Mouse (Mus musculus) heart, postnatal 25 days (tissue): ENCODE data around the gene Iqgap2. TPM values are rescaled to one million over a fixed set of nuclear protein-coding genes. Genes with fewer than 3 reads are reported as not detected.

ENCODE experiments used
- DNase-seq: peaks from one replicate; pipeline ENCODE4 v3.0.0; 2022; ENCODE audit warnings: low spot score
- intact Hi-C: fragments of 180-260 bp; cut with DNase I; formaldehyde crosslinking; loops from one replicate; pipeline ENCODE4 v1.15.1; 2025
- total RNA-seq, 2 experiments: library from RNA; stranded (reverse); gene quantifications; 2 replicates each; pipeline ENCODE4 v1.2.3; 2021

Gene Iqgap2
- total RNA-seq, 2 experiments from 2014 or later: 3.0 TPM

DNA sequence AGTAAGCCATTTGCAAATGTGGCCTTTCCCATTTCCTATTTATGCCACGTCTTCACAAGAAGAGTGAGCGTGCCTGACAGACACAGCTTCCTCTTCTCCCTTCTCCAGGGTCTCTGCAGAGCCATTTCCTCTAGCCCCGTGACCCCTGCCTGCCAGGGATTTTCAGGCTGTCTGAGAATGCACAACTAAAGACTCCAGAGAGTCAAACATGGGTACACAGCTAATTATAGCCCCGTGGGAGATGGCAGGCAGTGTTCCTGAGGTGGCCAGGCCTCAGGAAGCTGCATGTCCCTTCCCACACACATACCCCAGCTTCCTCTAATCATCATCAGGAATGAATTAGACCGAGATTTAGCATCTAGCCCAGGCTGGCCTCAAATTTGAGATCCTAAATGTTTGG is 252.8 kb downstream of the Iqgap2 start:
- intact Hi-C loops: no loop called here
- DNase-seq: no peak

DNA sequence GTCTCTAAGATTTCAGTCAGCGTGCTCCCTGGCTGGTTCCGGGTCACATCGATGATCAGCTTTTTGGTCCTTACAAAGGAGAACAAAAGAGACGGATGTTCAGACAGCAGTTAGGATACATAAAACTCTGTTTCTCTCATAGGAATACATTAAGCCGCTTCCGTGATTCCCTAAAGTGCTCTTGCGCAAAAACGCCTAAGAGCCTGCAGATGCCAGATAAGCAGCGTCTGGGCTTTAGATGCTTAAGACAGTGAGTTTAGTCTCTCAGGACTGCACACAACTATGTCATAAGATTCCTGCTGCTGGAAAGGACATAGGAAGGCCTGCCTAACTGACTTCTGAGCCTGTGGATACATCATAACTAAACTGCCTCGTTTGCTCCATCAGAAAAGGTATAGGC is 254.0 kb downstream of the Iqgap2 start:
- intact Hi-C loops: no loop called here
- DNase-seq: no peak

DNA sequence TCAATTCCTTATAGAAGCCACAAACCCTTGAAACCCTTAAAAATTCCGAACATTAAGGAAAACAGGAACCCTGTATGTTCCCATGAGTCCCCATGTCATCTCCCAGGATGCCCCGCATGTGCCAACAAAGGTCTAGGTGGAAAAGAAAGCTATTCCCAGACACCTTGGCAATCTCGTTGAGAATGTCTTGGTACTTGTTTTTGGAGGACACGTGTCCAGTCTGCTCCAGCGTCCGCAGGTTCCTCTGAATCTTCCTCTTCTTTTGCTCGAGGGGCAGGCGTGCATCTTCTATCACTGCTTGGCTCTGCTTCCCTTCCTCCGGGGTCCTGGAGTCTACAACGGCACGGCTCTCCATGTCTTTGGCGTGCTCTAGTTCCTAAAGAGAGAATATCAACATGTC is 256.4 kb downstream of the Iqgap2 start:
- intact Hi-C loops: no loop called here
- DNase-seq: no peak

DNA sequence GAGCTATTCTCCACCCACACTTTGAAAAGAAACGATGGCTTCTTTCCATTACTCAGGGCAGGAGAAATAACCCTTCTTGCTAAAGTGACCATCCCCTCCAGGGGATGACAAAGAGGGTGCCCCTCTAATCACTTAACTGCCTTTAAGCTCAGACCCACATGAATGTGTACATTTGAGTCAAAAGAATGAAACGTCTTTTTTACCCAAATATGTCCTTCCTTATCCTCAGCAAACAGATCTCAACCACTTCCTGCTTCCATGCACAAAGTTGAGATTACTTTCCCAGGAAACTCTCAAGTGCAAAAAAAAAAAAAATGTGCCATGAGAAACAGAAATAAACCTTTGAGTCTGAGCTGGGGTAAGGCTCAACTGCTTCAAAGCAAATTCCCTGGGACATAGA is 257.3 kb downstream of the Iqgap2 start:
- DNase-seq: no peak
- intact Hi-C loops: no loop called here

DNA sequence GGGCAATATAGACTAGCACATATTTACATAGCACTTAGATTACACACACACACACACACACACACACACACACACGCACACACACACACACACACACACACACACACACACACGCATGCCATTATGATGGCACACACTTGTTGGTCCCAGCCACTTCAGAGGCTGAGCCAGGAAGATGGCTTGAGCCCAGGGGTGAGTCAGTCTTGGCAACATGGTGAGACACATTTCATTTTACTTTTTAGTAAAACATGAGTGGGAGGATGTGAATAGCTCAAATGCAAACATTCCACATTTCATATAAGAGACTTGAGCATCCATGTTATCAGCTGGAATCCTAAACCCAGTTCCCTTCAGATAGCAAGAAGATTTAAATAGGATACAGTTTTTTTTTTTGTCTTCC is 258.3 kb downstream of the Iqgap2 start:
- intact Hi-C loops: no loop called here
- no peak for DNase-seq

DNA sequence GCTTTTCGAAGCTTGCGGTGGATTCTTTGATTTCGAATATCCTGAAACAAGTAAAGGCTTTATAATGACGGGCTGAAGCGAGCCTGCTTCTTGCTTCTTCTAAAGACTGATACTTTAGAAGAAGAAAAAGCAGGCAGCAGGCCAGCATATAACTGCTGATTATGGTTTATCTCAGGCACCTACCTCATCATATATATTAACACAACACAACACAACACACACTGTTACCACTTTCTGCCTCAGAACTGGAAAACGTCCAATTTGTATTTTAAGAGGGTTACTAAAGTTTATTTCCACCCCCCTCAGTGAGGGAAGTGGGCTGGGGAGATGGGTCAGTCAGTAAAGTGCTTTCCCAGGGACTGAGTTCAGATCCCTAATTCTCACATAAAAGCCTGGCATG is 259.6 kb downstream of the Iqgap2 start:
- intact Hi-C loops: no loop called here

DNA sequence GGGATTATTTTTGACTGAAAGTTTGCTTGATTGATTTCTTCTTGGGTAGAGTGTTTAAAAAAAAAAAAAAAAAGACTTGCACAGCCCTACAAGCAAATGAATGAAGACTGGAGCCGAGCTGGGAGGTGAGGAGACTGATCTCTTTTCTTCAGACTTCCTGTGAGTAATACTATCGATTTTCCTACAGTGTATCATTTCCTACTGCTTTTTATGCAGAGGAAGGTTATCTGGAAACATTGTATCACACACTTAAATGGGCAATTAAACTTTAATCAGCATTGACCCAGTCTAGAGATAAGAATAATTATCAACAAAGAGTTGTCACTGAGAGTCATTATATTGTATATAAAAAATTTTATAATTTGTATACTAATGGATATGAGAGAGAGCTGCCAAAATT is 261.0 kb downstream of the Iqgap2 start:
- DNase-seq: no peak
- intact Hi-C loops: no loop called here

More for the DNA sequence above, 259.6 kb downstream of the Iqgap2 start:
- DNase-seq: no peak

DNA sequence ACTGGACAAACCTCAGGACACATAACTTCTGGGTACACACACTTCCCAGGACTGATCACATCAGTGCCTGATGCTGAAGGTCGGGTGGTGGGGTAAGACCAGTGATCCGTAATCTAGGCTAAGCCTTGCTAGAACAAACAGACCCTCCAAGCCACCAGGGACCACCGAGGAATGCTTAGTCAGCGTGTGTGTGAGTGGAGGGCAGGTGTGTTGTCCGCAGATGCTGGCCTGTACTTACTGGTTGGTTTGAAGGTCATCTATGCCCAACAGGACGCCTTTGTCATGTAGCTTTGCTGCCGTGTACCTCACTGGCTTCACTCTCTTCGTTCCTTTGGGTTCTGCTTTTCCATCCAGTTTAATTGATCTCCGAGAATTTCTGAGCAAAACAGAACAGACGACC is 262.0 kb downstream of the Iqgap2 start:
- no peak for DNase-seq
- intact Hi-C loops: no loop called here

DNA sequence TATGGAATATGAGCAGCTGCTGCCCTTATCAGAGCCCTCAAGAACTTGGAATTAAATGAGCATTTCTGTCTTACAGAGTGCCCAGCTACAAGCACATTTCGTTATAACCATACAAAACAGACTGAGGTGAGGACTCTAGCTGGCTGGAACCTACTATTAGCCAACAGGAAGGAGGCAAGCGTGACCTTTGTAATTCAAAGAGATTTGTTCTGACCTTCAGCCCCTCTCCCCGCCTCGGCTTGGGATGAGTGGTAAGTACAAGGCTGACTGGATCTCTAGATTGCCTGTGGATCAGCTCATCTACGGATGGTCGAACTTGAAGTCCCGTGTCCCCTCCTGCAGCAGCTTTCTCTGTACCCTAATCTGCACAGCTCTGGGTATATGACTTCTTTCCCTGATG is 265.0 kb downstream of the Iqgap2 start:
- intact Hi-C loops: no loop called here
- DNase-seq: no peak

DNA sequence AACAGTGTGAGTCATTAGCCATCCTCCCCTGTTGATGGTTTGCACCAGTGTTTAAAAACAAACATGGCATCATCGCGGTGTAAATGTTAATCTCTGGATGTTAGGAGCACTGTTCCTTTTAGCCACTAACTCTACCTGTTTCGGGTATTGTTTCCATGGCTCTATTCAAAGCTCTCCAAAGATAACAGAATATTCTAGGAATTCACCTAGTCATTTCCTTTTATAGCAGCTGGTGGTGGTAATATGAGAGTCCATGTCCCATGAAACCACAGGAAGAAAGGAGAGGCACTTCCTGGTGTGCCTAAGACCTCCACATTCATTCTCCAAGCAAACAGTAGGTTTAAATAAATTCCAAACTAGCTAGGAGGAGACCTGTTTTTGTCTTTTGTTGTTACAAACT is 268.7 kb downstream of the Iqgap2 start:
- DNase-seq: no peak
- intact Hi-C loops: no loop called here

DNA sequence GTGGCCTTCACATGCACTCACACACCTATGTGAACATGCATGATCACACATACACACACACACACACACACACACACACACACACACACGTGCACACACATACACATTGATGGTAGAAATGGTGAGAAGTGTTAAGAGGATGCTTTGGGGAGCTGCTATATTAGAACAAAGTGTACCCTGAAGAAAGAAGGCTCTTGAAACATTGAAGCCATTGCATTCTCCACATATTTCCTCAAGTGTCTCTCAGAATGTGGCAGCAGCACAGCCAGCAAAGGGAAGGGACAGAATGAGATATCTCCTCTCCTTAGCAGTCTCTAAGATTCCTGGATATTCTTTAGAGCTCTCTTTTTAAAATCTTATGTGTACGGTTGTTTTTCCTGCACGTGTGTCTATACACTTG is 270.2 kb downstream of the Iqgap2 start:
- intact Hi-C loops: no loop called here
- no peak for DNase-seq

DNA sequence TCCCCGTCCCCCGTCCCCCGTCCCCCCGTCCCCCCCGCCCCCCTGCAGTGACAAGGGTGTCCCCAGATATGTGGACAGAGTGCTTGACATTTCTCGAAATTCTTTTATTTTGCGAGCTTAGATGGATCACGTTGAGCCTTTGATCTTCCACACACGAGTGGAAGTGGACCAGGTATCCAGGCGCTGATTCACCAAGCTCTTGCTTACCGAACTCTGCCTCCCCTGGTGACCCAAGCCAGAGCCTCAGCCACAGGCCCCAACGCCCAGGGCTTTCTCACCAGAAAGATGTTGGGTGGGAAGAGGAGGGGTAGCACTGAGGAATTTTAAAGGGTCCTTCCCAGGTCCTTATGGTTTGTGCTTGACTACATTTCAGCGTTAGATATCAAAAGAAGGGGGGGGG is 272.9 kb downstream of the Iqgap2 start:
- intact Hi-C loops: loop anchor here (2.0 to 5.0 kb wide), 2 partner anchors 22 to 48 kb away; no protein-coding TSS in a partner anchor
- no peak for DNase-seq

DNA sequence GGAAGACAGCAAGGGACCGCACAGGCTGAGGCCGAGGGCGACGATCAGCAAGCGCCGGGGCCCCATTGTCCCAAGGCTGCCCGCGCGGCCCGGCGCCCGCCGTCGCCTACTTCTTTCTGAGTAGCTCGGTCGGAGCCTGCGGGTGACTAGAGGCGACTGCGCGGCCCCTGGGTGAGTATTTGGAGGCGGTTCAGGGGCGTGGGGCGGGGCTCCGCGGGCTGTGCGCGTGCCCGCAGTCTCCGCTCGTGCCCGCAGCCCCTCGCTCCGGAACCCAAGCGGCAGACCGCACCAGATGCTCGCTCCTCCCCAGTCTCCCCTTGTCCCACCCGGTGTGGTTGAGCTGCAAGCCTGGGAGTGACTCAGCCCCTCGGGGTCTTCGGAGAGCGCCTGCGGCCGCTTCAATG is 273.4 kb downstream of the Iqgap2 start, which contains the start of gene F2r:
F2r (minus strand) TSS at position 179 of the 404 bp plus-strand sequence.
- DNase-seq: peak; percentile 83
- intact Hi-C loops: loop anchor here (2.0 to 5.0 kb wide), 2 partner anchors 22 to 49 kb away; no protein-coding TSS in a partner anchor

DNA sequence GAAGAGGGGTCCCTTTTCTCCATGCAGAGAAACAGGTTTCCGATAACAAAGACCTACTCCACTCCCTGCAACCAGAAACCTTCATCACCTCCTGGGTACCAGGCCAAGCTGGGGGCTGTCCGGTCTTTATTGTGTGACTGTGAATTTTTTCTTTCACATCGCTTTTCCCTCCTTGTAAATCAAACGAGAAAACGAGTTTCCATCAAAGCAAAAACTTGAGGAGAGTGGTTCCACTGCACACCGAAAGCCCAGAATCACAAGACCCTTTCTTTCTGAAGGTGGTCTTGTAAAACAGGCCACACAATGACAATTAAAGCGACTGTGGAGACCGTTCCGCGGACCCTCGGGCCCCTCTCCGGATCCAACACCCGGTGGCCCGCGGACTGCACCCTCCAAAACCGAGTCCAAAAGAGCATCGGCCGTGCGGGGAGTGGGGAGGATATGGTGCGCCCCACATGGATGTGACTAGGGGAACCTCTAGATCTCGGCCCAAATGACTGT is 274.0 kb downstream of the Iqgap2 start:
- no peak for DNase-seq
- intact Hi-C loops: loop anchor here (2.0 to 5.0 kb wide), 2 partner anchors 23 to 50 kb away; no protein-coding TSS in a partner anchor

DNA sequence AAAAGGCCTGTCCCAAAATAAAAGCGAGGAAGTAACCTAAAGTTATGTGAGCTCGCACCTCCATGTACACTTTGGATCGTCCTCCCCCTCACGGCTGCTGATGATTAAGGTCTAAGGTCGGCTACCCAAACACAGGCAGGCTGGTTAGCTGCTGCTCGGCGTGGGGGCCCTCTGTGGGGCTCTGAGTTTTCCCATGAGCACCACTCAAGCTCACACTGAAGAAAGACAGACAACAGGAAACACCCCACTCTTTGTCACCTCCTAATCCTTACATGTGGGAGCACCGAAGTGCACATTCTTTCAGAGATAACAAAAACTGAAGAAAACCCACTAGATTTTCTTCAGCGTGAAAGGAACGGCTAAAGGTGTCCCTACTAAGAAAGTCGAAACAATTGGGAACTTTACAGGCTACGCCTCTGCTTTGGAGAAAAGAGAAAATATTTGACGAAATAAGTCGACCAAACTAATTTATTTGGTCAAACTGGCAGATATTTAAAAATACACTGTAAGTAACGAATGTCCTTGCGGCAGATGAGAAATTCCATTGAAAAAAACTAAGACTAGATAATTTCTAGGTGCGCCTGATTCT is 274.5 kb downstream of the Iqgap2 start:
- intact Hi-C loops: loop anchor here (5.0 kb wide), 1 partner anchor 50 kb away; no protein-coding TSS in a partner anchor
- no peak for DNase-seq

DNA sequence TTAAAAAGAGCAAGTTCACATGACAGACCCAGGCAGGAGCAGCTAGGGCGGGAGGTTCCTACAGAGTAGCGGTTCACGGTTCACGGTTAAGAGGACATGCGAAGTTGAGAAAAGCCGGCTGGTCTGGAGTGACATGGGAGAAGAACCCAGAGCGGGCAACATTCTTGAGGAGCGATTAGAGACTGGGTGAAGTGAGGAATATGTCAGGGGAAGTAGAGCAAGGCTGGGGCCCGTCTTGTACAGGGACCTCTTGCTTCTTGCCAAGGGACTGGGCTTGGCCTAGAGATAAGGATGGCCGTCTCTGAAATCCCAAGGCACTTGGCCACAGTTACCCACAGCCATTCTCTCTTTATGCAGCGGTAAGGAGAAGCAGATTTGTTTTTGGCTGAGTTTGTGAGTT is 275.2 kb downstream of the Iqgap2 start:
- intact Hi-C loops: loop anchor here (5.0 kb wide), 1 partner anchor 51 kb away; no protein-coding TSS in a partner anchor
- DNase-seq: no peak

DNA sequence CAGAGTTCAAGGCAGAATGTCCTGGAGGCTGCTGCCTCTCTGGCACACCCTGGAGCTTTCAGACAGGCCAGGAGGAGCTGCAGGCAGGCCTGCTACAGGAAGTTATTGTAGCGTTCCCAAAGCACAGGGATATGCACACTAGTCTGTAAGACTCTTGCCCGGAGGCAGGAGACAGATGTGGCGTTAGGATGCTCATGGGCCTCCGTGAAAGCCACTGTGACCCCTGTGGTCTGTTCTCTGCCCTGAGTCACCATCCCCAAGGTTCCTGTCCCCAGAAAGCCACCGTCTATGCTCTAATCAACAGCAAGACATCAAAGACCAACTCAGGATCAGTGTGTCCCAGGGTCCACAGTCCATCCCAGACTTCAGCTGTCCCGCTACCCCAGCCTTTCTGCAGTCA is 277.0 kb downstream of the Iqgap2 start:
- no peak for DNase-seq
- intact Hi-C loops: loop anchor here (5.0 kb wide), 2 partner anchors 47 to 53 kb away; no protein-coding TSS in a partner anchor

DNA sequence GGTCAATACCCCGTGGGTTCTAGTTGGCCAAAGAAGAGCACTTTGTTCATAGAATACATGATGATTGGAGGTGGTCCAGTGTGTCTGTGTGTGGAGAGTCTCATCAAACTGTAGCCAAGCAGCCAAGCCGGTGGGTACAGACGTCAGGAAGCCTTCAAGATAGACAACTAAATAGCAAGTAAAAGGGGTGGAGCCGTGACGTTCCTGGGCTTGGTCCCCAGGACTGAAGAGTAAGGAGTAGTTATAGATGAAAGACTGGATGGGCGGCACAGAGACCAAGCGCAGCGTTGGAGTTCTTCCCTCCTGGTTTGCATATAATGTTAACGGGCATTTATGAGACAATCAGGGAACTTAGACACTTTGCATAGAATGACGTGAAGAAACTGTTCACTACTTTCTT is 279.5 kb downstream of the Iqgap2 start:
- no peak for DNase-seq
- intact Hi-C loops: loop anchor here (5.0 kb wide), 1 partner anchor 45 kb away; no protein-coding TSS in a partner anchor

DNA sequence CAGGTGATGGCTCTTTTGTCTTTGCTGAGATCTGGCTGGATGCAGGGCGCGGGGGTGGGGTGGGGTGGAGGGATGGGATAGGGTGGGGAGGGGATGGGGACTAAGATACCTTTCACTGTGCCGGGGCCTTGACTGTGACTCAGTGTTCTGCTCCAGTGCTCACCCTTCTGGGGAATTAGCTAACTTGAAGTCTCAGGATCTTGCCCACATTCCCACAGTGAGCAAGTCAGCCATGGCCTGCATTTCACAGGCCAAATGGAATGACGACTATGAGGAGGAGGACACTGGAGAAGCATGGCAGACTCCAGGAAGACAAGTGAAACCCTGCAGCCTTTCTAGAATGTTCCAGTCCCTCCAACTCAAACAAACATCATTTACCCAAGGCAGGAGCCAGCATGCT is 280.0 kb downstream of the Iqgap2 start:
- no peak for DNase-seq
- intact Hi-C loops: loop anchor here (5.0 kb wide), 1 partner anchor 44 kb away; no protein-coding TSS in a partner anchor

DNA sequence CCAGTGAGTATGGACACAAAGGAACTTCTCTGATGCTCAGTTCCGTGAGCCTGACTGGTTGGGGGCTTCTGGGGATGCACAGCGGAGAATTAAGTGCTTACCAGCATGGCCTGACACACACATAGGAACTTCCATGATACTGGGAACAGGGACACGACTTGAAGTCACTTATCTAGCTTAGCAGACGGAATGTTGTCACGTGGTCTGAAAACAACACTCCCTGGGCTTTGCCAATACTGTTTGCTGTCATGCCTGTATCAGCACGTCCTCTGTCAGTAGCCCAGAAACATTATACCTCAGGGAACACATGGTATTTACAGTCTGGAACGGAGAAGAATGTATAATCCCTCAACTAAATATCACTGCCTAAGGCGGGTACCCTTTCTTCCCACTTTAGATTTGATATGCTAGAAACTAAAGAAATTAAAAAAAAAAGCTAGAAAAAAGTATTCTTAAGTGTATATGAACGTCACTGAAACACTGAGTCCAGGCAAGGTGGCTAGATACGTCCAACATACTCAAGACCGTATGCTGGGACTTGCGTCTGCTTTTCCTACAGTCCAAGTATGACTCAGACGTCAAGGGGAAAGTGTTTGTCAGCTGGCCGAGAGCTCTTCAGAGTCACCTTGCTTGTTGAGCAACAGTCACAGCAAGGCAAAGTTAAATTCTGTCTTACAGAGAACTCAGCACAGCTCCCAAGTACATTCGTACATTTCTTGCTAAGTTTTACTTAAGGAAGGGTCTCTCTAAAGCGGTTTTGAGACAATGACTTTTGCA is 280.7 kb downstream of the Iqgap2 start:
- DNase-seq: no peak
- intact Hi-C loops: loop anchor here (5.0 kb wide), 1 partner anchor 44 kb away; no protein-coding TSS in a partner anchor

DNA sequence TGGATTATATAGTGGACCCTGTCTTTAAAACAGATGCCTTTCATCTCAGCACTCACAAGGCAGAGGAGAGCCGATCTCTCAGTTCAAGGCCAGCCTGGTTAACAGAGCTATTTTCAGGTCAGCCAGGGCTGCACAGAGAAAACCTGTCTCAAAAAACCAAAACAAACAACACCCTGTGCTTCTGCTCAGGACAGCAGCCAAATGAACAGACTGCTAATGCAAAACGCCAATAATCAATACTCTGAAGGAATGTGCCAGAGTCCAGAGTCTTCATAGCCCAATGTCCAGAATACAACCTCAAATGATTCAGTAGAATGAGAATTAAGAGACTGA is 282.7 kb downstream of the Iqgap2 start:
- no peak for DNase-seq
- intact Hi-C loops: no loop called here
